Mouse (Mus musculus): ENCODE data around the gene Sh3pxd2a. TPM values are rescaled to one million over a fixed set of nuclear protein-coding genes. Genes with fewer than 3 reads are reported as not detected.

The Sh3pxd2a gene
- total RNA-seq, 2 experiments from 2014 or later, result 32.8 to 42.6 TPM

DNA sequence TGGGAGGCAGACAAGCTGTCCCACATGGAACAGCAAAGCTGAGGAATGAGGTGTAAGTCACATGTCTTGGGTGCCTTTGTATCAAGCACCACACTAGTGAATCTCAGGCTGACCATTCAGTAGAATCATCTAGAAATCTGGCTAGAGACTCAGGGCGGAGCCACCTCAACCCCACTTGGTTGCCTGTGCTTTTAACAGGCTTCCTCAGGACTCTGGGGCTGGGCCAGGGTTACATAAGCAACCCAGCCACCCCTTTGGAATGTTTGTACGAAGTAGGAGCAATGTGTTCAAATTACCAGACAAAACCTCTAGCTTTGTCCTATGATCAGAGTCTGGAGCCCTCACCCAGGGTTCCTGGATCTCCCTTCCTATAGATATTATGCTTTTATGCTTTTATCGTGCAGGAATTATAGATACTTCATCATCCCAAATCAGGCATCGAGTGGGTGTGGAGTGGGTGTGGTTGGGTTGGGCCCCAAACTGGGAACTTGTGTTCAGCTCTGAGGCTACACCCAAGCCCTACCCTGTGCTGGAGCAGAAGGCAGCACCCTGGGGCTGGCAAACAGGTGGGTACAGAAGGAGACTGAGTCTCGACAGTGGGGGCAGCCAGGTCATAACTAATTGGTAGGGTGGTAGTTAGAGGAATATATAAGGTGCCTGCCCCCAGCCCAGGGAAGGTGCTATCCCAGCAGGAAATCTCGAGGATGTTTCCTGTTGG, 118.2 kb downstream of the Sh3pxd2a start:
- no peak for DNase-seq (ENCODE audit: low spot score)

DNA sequence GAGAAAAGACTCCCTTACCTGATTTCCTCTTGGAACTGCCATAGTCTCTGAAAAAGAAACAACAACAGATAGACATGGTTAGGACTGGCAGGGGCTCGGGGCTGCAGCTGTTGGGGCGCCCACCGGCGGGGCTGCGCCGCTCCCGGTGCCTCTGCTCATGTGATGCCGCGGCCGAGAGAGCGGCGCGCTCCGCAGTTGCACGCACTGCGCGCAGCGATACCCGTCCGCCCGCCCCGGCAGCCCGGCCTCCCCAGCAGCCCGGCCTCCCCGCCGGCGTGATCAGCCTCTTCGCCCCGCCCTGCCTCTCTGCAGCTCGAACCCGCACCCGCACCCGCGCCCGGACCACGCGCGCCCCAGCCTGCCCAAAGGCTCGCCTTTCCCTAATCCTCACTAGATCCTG, 120.8 kb downstream of the Sh3pxd2a start:
- DNase-seq (ENCODE audit: low spot score), result no peak

DNA sequence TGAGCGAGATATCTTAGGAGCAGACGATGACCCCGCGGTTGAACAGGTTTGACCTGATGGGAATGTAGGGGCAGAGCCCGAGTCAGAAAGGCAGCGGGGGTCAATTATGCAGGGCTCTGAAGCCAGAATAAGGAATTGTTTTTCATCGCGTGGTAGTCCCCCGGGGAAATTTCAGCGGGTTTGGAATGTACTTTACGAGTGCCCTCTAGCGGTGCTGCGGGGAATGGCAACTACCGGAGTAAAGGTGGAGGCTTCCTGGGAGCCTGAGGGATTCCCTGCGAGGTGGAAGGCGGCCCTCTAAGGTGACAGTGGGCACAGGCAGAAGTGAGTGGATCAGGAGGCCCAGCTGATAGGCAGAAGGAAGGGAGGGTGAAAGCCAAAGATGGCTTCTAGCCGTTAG, 125.0 kb downstream of the Sh3pxd2a start:
- DNase-seq (ENCODE audit: low spot score), result peak; percentile 86

DNA sequence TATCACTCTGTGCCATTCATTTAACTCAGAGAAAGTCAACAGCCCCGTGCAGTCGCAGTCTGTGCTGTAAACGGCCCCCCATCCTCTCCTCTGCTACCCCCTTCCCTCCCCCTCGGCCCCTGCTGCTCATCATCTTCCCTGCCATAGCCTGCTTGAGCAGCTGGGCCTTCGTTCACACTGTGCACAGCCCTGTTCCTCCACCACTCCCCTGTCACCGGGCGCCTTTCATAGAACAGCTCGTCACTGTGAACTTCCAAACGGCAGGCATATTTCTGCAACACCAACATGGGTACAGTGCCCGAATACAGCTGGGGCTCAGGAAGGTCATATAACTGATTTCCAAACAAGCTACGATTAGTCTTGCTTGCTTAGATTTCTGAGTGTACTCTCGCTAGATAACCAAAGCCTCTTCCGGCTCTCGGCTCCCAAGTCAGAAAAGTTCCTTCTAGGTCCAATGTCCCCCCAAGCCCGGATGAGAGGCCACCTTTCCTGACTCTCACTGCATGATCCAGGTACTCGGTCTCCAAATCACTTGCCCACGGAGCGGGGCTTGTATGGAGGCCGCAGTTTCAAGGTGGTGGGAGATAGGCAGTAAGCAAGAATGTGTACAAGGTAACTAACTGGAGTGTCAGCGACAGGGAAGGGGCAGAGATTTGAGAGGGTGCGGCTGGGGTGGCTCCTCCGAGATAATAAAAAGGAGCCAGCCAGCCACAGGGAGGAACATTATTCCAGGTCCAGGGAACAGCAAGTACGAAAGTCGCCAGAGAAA, 125.6 kb downstream of the Sh3pxd2a start:
- DNase-seq (ENCODE audit: low spot score), result no peak

DNA sequence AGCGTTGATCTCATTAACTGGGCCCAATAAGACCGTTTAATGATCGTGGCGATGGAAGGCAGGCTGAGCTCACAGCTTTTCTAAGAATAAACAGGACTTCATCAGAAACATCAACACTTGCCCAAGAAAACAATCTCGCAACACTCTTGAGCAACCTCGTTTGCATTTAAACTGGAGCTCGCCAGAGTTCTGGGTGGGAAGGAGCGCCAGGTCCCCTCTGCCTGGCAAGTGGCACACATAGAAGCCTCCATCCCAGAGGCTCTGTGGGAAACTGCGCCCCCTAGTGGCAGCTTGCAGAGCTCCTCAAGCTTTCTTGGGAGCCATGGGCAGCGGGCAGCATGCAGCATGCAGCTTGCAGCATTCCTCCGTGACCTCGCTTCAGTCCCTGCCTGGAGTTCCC, 126.5 kb downstream of the Sh3pxd2a start:
- DNase-seq (ENCODE audit: low spot score), result peak; percentile 93

DNA sequence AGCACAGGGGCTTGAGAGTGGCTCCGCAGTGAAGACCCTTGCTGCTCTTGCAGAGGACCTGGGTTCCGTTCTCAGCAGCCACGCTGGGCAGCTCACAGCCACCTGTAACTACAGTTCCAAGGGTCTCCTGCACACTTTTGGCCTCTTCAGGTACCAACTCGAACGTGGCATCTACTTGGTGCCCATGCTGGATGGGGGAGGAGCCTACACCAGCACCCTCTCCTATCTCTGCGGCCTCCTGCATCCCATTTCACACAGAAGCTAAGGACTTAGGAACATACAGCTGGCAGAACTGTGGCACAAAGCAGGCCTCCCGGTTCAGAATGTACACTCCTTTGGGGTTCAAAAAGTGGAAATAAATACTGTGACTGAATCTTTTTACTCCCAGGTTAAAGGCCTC, 127.0 kb downstream of the Sh3pxd2a start:
- DNase-seq (ENCODE audit: low spot score), result no peak

DNA sequence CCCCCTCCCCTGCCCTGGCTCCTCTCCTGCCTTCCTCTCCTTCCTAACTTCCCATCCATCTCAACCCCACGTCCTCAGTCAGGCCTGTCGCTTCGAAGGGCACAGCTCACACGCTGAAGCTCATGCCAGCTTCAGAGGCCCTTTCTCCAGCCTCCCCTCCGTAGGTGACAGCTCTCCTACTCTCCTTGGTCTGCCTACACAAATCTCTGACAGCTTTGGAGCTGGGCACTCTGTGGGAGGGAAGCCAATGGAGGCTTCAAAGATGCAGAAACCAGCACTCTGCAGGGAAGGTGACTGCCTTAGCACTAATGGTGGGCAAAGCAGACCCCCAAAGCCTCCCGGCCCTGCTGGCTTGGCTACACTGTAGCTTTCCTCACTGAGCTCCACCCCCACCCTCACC, 128.9 kb downstream of the Sh3pxd2a start:
- DNase-seq (ENCODE audit: low spot score), result no peak

DNA sequence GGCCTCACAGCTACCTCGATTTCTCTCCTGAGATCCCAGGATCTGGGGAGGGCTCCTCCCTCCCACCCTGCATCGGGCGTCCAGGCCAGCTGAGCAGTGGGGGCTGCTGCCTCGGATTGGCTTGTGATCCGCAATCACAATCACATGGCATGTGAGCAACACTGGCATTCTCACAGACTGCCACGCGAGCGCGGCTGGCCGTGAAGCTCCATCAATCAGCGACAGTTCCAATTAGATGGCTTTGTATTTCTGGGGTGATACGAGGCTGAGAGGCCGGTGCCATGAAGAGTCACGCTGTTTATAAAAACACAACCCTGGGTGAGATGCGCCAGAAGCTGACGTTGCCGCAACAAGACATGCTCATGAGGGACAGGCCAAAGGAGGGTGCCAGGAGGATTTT, 129.5 kb downstream of the Sh3pxd2a start:
- no peak for DNase-seq (ENCODE audit: low spot score)

DNA sequence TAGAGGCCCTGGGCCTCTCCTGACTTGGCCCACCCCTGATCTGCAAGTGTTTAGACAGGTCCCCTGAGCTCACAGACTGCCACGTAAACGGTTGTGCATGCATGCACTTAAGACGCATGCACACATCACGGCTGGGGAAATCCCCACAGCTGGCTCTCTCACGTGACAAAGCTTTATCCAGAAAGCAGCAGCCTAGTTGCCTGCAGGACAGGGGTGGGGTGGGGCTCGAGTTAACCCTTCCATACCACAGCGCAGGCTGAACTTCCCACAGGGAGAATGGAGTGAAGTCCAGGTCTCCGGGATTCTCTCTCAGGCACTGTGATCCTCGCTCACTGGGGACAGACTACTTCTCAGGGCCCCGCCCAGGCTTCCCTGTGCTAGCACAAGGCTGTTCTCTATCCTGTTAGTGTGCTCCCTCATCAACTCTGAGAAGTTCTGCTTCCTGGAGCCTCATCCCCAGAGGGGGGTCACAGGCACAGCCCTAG, 133.4 kb downstream of the Sh3pxd2a start:
- DNase-seq (ENCODE audit: low spot score), result no peak

DNA sequence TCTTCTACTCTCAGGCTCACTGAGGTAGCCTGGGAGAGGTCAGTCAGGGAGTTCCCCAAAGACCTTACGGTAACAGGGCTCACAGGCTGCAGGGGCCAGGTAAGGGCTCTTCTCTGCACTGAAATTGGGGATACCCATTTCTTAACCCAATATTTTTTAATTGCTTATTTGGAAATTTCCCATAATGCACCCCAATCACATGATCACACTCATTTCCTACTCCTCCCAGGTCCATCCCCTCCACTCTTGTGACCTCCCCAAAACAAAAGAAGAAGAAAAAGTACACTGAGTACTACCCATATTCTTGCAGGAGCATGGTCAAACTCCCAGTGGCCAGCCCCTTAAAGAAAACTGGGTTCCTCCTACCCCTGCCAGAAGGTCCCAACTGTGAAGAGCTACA, 135.1 kb downstream of the Sh3pxd2a start:
- no peak for DNase-seq (ENCODE audit: low spot score)

DNA sequence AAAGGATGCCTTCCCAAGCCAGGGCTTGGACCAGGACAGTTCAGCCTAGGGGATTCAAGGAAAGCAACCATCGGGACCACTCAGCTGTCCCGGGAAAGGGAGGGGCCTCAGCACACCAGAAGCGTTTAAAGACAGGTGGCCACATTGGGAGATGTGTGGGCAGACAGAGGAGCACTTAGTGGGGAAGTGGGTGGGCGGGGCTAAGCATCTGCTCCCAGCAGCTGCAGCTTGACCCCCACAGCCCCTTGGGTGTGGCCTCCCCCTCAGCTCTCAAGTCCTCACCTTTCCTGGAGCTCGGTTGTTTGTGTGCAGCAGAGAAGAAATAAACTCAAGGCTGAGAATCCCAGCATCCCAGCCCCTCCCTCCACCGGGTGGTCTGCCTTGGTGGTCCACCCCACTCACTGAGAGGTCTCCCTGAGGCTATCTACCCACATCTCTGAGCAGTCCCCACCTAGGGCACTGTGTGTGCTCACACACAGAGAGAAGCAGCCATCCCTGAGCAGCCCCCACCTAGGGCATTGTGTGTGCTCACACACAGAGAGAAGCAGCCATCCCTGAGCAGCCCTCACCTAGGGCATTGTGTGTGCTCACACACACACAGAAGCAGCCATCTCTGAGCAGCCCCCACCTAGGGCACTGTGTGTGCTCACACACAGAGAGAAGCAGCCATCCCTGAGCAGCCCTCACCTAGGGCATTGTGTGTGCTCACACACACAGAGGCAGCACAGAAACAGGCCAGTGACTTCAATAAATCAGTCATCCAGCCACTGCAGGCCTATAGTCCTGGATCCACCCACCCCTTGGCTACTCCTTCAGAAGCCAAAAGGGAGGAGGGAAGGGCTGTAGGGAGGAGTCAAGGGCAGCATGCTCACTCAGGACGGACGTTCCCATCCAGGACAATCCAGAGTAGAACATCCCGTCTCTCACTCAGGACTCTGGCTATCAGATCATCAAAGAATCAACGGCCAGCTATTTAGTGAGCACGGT, 136.0 kb downstream of the Sh3pxd2a start:
- DNase-seq (ENCODE audit: low spot score), result no peak

DNA sequence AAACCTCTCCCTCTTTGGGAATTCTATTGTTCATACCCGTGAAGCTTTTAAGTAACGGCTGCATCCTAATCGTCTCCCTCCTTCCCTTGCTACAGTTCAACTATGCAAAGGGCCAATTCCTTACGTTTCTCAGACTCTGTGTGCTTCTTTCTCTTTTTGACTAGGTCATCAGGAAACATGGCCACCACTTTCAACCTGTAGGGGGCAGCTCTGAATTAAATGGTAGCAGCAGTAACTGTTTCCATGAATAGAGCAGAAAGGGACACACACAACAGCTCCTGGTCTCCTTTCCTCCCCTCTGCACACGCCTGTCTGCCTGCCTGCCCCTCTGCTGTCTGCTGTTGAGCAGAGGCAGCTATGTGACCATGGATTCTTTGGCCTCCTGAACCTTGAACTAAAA, 138.3 kb downstream of the Sh3pxd2a start:
- peak; percentile 69 for DNase-seq (ENCODE audit: low spot score)

DNA sequence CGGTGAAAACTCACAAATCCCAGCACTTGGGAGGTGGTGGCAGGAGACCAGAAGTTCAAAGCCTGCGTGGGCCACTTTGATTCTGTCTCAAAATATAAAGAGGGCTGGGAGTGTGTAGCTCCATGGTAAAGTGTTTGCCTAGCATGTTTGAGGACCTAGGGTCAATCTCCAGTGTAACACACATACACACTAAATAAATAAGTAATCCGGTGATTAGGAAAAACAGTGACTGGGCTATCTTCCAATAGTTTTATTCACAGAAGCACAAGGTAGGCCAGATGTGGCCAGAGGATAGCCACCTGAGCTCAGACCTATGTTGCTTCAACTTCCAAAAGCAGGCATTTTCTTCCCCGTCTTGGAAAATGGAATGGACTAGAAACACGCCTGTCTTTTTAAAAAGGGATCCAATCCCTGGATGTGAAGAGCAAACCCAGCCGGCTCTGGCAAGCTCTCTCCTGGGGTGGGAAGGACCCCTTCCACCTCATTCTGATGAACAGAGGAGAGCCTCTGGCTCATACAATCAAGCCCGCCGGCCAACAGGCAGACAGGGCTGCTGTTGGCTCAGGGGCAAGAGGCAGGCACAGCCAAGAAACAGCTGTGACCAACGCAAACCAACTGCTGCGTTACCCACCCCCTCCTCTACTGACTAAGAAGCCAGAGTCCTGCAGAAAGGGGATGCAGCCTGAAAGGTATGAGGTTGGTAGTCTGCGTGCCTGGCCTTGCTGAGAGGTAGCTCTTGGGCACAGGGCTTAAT, 140.9 kb downstream of the Sh3pxd2a start:
- no peak for DNase-seq (ENCODE audit: low spot score)

DNA sequence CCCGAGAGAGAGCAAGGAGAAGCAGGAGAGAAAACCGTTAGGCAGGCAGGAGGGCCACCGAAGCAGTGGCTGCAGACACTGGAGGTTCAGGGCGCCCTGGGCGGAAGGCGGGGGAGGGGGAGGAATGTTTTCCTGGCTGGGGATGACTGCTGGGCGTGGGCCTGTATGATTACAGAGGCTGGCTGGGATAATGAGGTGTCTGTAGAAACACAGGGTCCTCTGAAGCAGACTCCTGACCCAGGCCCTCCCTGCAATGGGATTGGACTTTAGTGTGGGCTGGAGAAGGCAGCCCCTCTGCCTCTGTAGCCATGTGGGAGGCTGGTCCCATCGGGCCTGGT, 143.9 kb downstream of the Sh3pxd2a start:
- peak; percentile 62 for DNase-seq (ENCODE audit: low spot score)

DNA sequence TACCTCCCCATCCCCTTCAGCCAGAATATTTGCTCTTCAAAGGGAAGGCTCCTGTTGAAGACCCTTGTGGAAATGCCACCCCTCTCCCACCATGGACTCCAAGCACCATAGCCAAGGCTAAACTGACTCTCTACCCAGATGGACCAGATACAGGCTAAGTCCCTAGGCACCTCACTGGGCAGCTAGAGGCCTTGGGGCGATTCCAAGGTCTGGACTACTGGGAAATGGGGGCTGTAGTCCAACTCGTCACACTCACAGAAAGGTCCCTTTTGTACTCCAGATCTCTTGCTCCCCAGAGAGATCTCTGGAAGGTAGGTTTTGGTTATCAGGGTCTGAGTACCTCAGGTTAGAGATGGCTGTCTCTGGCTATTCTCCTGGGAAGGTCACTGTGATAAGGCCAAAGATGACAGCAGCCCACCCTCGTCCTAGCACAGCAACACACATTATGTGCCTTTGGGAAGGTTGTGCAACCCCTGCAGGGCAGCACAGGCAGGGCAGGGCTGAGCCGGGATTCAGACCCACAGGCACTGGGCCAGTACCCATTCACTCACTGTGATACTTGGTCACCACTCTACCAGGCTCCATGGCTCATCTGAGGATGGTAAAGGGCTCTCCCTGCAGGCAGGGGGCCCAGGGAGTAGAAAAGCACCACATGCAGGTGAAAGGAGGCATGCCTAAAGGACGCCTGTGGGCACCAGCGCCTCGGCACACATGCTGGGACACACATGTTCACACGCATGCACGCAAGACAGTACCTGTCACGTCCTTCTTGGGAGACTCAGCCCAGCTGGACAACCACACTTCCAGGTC, 144.5 kb downstream of the Sh3pxd2a start:
- DNase-seq (ENCODE audit: low spot score), result no peak

DNA sequence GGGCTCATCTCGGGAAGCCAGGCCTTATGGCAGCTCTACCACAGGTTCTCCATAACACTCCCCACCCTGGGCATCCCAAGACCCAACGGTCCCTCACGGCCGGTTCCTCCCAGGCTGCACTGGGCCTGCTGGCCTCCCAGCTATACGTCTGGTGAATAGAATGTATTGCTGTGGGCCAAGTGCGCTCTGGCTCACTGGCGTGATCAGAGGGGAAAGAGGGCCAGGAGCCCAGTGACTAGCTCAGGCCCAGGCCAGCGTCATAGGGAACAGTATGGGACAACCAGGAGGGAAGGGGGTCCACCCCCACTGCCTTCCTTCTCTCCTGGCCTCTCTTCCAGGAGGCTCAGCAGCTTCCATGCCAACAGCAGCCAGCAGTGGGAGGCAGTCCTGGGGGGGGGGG, 145.1 kb downstream of the Sh3pxd2a start:
- DNase-seq (ENCODE audit: low spot score), result no peak

DNA sequence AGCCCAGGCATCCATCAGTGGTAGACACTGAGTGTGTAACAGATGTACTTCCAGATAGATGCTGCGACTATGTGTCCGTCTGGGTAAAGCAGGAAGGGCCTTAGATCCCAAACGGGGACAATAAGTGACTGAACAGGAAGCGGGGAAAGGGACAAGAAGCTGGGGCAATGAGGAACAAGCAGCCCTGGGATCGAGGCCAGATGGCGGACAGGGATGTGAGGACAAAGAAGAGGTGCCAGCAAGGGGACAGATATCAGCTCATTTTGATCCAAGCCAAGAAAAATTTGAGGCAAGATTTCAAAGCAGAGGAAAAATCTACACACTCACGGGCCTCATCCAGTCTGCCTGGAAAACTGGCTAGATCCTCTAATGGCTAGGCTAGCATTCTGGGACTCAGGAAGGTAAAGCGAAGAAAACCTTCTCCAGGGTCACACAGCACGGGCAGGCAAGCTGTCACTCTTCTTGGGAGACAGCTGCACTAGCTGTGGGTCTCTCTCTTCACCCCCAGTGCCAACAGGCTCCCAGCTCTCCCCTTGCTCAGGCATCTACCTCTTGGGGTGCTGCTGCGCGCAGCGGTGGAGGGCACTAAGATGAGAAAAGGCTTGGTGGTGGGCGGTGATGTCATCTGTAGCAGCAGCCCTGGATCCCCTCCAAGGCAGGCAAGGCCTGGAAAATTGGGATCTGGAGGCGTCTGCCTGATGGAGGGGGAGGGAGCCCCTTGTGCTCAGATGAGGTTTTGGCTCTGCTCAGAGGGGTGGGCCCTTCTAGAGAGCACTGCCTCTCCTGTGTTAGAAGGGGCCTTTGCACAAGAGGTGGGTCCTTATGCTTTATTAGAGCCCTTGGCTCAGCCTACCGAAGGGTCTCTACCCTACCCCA, 146.9 kb downstream of the Sh3pxd2a start:
- no peak for DNase-seq (ENCODE audit: low spot score)

DNA sequence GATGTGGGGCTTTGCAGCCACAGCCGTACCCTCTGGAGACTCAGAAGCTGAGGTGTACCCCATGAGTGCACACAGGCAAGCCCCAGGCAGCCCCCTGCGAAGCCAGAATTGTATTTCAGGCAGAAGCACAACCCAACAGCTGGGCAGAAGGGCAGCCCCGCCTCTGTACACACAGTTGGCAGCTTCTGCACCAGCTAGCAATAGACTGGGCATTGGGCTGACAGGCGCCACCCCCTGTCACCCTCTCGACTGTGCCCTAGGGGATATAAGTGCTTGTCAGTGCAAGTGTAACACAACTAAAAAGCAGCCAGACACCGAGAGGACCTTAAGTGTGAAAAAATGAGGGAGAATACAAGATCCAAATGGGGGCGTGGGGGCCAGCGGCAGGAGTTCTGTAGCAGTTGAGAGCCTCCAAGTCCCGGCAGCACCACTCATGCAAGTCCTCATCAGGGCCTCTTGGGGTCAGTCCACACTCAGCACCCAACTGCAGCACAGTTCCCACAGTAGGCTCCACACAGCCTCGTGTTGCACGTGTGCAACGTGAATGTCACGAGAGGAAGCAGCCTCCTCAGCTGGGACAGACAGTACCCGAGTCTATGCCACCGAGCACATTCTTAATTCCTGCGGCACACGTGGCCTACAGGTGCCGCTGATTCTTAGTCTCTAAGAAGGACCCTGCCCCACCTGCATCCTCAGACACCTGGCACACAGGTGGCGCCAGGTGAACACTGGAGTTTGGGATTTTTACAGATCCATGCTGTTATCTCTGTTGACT, 147.7 kb downstream of the Sh3pxd2a start:
- peak; percentile 59 for DNase-seq (ENCODE audit: low spot score)

DNA sequence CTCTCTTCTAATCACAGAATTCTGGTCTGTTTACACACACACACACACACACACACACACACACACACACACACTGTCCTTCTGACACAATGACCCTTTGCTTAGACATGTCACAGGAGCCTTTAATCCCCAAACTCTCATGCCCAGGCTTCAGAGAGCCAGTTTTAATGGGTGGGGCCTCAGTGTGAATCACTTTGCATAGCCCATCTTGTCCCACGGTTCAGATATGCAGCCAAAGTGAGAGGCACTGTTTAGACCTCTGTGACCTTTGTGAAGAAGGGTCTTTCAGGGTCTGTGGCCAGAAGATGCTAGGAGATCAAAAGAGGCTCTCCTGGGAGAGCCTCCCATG, 148.3 kb downstream of the Sh3pxd2a start:
- DNase-seq (ENCODE audit: low spot score), result no peak

Data from gastrocnemius, adult 18-20 months (tissue).